Mouse (Mus musculus): ENCODE data around the gene Slc44a2.

The Slc44a2 gene

DNA sequence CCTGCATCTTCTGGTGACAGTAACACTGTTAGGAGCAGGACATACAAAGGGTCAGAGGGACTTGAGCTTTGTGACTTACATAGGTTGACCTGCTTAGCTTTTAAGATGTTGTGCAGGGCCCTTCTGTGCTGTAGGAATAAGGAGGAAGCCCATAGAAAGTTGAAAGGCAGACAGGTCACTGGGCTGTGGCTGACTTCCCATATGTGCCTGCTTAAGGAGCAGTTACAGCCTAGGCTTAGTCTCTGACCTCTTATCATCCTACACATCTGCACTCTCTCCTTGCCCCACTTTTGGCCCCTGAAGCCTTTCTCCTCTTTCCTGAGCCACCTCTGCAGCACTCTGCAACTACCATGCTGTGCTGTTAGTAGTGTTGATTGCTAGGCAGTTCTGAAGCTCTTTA, 63.5 kb downstream of the Slc44a2 start:
- no peak for DNase-seq

DNA sequence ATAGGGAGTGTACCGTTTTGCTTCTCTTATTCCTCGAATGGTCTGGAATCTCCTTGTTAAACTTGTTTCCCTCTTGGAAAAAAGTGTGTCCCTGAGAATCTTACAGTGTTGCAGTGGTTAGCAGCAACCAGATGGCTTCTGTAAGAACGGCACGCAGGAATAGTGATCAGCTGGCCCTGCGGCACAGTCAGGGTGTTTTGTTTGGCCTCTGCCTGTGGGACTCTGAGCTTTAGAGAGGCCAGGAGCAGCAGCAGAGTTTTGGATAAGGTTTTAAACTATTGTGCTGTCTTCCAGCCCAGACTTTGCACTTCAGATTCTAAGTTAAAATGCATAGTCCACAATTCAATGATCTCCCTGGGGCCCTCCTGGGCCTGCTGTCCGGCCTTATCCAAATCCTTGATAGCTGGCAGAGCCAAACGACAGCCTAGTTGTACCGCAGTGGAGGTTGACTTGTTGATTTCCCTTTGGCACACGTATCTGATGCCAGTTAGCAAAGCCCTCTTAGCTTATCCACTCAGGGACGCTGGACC, 72.2 kb downstream of the Slc44a2 start:
- DNase-seq, result peak; percentile 19

DNA sequence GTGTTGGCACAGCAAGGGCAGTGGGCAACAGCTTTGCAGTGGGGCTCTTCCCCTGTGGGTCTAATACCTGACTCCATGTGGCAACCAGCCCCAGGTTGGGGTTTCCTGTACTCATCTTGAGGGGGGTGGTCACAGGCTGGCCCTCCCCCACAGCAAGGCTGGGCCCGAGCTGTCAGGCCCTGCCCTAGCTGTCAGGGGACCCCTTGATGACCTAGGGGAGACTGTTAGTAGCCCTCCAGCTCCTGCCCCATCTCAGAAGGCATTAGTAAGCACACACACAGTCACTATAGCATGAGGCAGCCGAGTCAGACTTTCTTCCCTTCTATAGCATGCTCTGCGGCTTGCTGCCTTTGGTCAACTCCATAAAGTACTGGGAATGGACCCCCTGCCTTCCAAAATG, 75.2 kb downstream of the Slc44a2 start:
- no peak for DNase-seq

DNA sequence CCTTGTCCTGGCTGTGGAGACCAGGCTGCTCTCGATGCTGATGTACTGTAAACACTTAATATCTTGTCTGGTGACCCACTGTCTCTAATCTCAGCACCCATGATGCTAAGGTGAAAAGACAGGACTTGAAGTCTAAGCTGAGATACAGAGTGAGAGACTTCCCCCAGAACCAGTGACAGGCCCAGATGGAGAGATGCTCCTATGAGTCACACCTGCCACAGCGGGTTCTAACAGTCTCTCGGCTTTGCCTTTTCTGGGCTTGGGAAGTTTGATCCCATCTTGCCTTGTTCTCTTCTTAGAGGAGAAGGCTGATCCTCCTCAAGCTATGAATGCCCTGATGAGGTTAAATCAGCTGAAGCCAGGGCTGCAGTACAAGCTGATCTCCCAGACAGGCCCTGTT, 76.7 kb downstream of the Slc44a2 start:
- DNase-seq, result no peak

DNA sequence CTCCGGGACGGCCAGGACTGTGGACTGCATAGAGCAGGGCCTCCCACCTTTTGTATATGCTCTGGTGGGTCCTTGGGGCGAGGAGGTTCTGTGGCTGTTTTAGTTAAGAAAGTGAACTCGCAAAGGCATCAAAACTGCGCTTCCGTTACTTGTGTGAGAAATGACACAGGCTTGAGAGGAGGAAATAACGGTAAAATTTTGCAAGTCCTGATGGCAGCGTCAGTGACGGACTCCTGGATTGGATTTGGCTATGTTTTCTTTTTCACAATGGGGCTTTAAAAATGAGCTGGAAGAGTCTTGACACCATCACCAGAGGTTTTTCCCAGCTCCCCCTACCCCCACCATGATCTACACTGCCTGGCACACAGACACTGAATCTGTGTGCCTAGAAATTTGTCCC, 80.5 kb downstream of the Slc44a2 start:
- DNase-seq, result no peak

DNA sequence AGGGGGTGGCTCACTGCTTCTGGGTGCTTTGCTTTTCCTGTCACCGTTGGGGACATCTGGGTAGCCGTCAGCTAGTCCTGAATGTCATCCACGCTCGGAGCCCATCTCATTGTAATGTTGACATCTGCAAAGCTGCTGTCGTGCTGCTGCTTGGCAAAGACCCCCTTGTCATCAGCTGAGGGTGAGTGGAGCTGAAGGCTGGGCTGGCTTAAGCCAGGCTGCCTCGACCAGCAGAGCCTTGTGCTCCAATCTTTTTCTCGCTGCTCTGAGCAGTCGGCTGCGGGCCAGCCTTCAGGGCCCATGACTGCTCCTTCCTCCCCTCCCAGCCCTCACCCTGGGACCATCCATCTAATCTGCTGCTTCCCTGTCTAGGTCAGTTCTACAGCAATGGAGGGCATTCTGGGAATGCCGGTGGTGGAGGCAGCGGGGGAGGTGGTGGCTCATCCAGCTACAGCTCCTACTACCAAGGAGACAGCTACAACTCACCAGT, 82.3 kb downstream of the Slc44a2 start:
- no peak for DNase-seq

DNA sequence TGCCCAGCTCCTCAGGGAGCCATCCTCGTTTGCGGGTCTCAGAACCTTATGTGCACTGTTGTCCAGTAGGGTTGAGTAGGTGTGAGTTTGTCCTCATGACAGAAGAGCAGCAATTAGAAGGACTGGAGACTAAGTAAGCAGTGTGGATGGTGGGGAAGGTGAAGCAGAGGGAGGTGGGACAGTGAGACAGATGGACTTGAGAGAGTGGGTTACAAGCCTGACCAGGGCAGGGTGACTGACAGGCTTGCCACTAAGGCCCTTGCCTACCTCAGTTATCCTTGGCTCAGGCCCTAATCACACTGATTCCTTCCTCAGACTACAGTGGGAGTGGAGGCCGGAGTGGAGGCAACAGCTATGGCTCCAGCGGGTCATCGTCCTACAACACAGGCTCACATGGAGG, 83.2 kb downstream of the Slc44a2 start:
- DNase-seq, result no peak
